Mouse (Mus musculus) lung, embryonic 14.5 days (tissue): ENCODE data around the gene Pear1. TPM values are rescaled to one million over a fixed set of nuclear protein-coding genes. Genes with fewer than 3 reads are reported as not detected.

Experiments used
- ATAC-seq: fragments of 200-750 bp; cut with Nextera tagmentation; 2 replicates; pipeline ENCODE4 v1.8.0; 2017; ENCODE audit warnings: mild to moderate bottlenecking, moderate TSS enrichment, moderate library complexity; ENCODE audit not compliant: insufficient read depth
- DNase-seq: peaks from one replicate; pipeline ENCODE4 v3.0.0-alpha.2; 2015
- H3K27ac ChIP-seq: fragments of 300-500 bp; sonication (generic); 2 replicates; pipeline ENCODE4 v1.5.1; 2014; ENCODE audit warnings: low read depth, mild to moderate bottlenecking, moderate library complexity
- H3K27me3 ChIP-seq: fragments of 300-500 bp; sonication (generic); 2 replicates; pipeline ENCODE4 v1.6.1; 2014; ENCODE audit warnings: low read length, control low read depth; ENCODE audit not compliant: insufficient read depth
- H3K36me3 ChIP-seq: fragments of 300-500 bp; sonication (generic); 2 replicates; pipeline ENCODE4 v1.6.1; 2014; ENCODE audit warnings: control low read depth; ENCODE audit not compliant: insufficient read depth
- H3K4me1 ChIP-seq: fragments of 300-500 bp; sonication (generic); 2 replicates; pipeline ENCODE4 v1.6.1; 2014; ENCODE audit warnings: antibody characterized with exemption, control low read depth; ENCODE audit not compliant: insufficient read depth
- H3K4me2 ChIP-seq: fragments of 300-500 bp; sonication (generic); 2 replicates; pipeline ENCODE4 v1.6.1; 2014; ENCODE audit warnings: mild to moderate bottlenecking
- H3K4me3 ChIP-seq: fragments of 300-500 bp; sonication (generic); 2 replicates; pipeline ENCODE4 v1.5.1; 2014; ENCODE audit warnings: low read depth, low read length
- H3K9ac ChIP-seq: fragments of 300-500 bp; sonication (generic); 2 replicates; pipeline ENCODE4 v1.6.1; 2014
- H3K9me3 ChIP-seq: fragments of 300-500 bp; sonication (generic); 2 replicates; pipeline ENCODE4 v1.6.1; 2016; ENCODE audit warnings: low read depth, low read length, control low read depth
- CTCF ChIP-seq: IDR thresholded peaks from 2 replicates; pipeline ENCODE4 v1.5.1; 2016; ENCODE audit warnings: antibody characterized with exemption, low read depth
- WGBS: fragments of 180-500 bp; shearing (Covaris S2); extraction: QIAGEN DNeasy Blood & Tissue Kit; methylation state at CpG from one replicate; pipeline ENCODE4 v1.1.7; 2014; 5-methylcytosine and 5-hydroxymethylcytosine counted together
- polyA plus RNA-seq: library from polyadenylated mRNA; unstranded; fragments of >200 nt; fragmentation: Nextera tagmentation; extraction: Ambion mirVana; gene quantifications from 2 replicates; pipeline ENCODE4 v1.2.1, GENCODE M21; 2014

The Pear1 gene
- polyA plus RNA-seq, 1 experiment from 2014 or later: 30.2 TPM

DNA sequence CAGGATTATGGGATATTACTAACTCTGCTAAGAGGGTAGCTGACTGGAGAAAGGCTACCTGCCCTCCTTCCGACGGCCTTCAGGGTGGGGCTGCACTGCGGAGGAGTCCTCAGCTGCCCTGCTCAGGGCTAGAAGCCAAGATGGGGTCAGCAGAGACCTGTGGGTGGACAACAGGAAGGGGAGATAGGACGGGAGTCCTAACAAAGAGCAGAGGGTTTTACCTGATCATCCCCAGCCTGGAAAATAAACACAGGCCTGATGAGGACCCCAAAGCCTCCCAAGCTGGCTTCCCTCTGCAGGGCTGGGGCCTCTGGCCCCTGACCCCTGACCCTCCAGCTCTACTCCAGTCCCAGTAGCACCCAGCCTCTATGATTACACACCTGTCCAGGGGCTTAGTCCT lies 60.9 kb downstream of the Pear1 start:
- peaks cover 14% of the 10 kb centered on the region; the same call in 1 of the 2 replicates for H3K36me3 ChIP-seq
- H3K27ac ChIP-seq: peak overlapping the region; percentile 97
- no peak overlapping the region for H3K4me3 ChIP-seq
- DNase-seq (no peak), ATAC-seq (peak; percentile 3; the same call in 1 of the 2 replicates)
- H3K27me3 ChIP-seq: no peaks in the 10 kb centered on the region
- TF ChIP-seq CTCF: no peak
- H3K4me1 ChIP-seq: peaks cover 42% of the 10 kb centered on the region
- 18% methylated on average over 4 of the region's 4 CpGs for WGBS
- H3K4me2 ChIP-seq: peak overlapping the region; percentile 57
- H3K9me3 ChIP-seq: no peaks in the 10 kb centered on the region
- H3K9ac ChIP-seq: peak overlapping the region; percentile 48

GRCm38 (mm10) chr3:87761408-87762375 lies 62.4 kb downstream of the Pear1 start:
- Histone ChIP-seq H3K36me3 (peaks cover 25% of the 10 kb centered on the region; the same call in 1 of the 2 replicates), H3K9me3 (no peaks in the 10 kb centered on the region), H3K27ac (peak overlapping the region; percentile 24; the same call in 1 of the 2 replicates), H3K9ac (no peak overlapping the region; the same call in 1 of the 2 replicates), H3K27me3 (no peaks in the 10 kb centered on the region), H3K4me3 (no peak overlapping the region), H3K4me1 (peaks cover 34% of the 10 kb centered on the region), H3K4me2 (no peak overlapping the region)
- ATAC-seq: no peak
- TF ChIP-seq CTCF: no peak
- DNase-seq: no peak
- 55% methylated on average over 20 of the region's 20 CpGs for WGBS

- ATAC-seq (no peak), DNase-seq (peak; percentile 27)
- H3K4me1 ChIP-seq: peaks cover 15% of the 10 kb centered on the region
- H3K27ac ChIP-seq: no peak overlapping the region
- peaks cover 36% of the 10 kb centered on the region for H3K36me3 ChIP-seq
- no peak overlapping the region for H3K9ac ChIP-seq
- 35% methylated on average over 4 of the region's 5 CpGs for WGBS
- no peak overlapping the region for H3K4me3 ChIP-seq
- H3K27me3 ChIP-seq: no peaks in the 10 kb centered on the region
- H3K9me3 ChIP-seq: no peaks in the 10 kb centered on the region
- H3K4me2 ChIP-seq: no peak overlapping the region
- no peak for TF ChIP-seq CTCF
These were observed 65.5 kb downstream of the Pear1 start for GRCm38 (mm10) chr3:87758641-87759040.

GRCm38 (mm10) chr3:87756488-87756887 lies 67.6 kb downstream of the Pear1 start:
- peaks cover 50% of the 10 kb centered on the region for H3K36me3 ChIP-seq
- DNase-seq: no peak
- peak overlapping the region; percentile 50 for H3K4me2 ChIP-seq
- no peaks in the 10 kb centered on the region for H3K27me3 ChIP-seq
- peaks cover under 1% of the 10 kb centered on the region; the same call in 1 of the 2 replicates for H3K4me1 ChIP-seq
- H3K4me3 ChIP-seq: no peak overlapping the region
- TF ChIP-seq CTCF: no peak
- H3K9me3 ChIP-seq: no peaks in the 10 kb centered on the region
- WGBS: 54% methylated on average over 20 of the region's 20 CpGs
- no peak overlapping the region for H3K27ac ChIP-seq
- ATAC-seq: no peak
- H3K9ac ChIP-seq: no peak overlapping the region

GRCm38 (mm10) chr3:87755964-87756363 lies 68.1 kb downstream of the Pear1 start:
- H3K4me1 ChIP-seq: no peaks in the 10 kb centered on the region
- no peak overlapping the region for H3K27ac ChIP-seq
- peaks cover 55% of the 10 kb centered on the region for H3K36me3 ChIP-seq
- no peaks in the 10 kb centered on the region for H3K27me3 ChIP-seq
- peak; percentile 99 for TF ChIP-seq CTCF
- H3K9ac ChIP-seq: no peak overlapping the region
- H3K9me3 ChIP-seq: no peaks in the 10 kb centered on the region
- 6% methylated on average over 24 of the region's 24 CpGs for WGBS
- H3K4me3 ChIP-seq: no peak overlapping the region
- H3K4me2 ChIP-seq: peak overlapping the region; percentile 50
- ATAC-seq (peak; percentile 89), DNase-seq (peak; percentile 90)

- Histone ChIP-seq H3K9ac (no peak overlapping the region), H3K27ac (no peak overlapping the region), H3K27me3 (no peaks in the 10 kb centered on the region), H3K9me3 (no peaks in the 10 kb centered on the region), H3K36me3 (peaks cover 52% of the 10 kb centered on the region), H3K4me2 (no peak overlapping the region), H3K4me3 (no peak overlapping the region), H3K4me1 (no peaks in the 10 kb centered on the region)
- ATAC-seq (no peak), DNase-seq (no peak)
- no peak for TF ChIP-seq CTCF
- WGBS: 83% methylated on average over 13 of the region's 13 CpGs
These were observed 70.3 kb downstream of the Pear1 start for GRCm38 (mm10) chr3:87753829-87754228.

- Histone ChIP-seq H3K36me3 (peaks cover 44% of the 10 kb centered on the region), H3K4me3 (no peak overlapping the region), H3K27ac (no peak overlapping the region), H3K4me1 (no peaks in the 10 kb centered on the region), H3K9ac (no peak overlapping the region), H3K9me3 (no peaks in the 10 kb centered on the region), H3K27me3 (no peaks in the 10 kb centered on the region), H3K4me2 (no peak overlapping the region)
- no peak for TF ChIP-seq CTCF
- DNase-seq (no peak), ATAC-seq (no peak)
- WGBS: 90% methylated on average over 3 of the region's 3 CpGs
These were observed 71.5 kb downstream of the Pear1 start for GRCm38 (mm10) chr3:87752567-87752966.
